Comparison of ENCODE assay signal across 8 mouse cellular contexts in the genomic region with DNA sequence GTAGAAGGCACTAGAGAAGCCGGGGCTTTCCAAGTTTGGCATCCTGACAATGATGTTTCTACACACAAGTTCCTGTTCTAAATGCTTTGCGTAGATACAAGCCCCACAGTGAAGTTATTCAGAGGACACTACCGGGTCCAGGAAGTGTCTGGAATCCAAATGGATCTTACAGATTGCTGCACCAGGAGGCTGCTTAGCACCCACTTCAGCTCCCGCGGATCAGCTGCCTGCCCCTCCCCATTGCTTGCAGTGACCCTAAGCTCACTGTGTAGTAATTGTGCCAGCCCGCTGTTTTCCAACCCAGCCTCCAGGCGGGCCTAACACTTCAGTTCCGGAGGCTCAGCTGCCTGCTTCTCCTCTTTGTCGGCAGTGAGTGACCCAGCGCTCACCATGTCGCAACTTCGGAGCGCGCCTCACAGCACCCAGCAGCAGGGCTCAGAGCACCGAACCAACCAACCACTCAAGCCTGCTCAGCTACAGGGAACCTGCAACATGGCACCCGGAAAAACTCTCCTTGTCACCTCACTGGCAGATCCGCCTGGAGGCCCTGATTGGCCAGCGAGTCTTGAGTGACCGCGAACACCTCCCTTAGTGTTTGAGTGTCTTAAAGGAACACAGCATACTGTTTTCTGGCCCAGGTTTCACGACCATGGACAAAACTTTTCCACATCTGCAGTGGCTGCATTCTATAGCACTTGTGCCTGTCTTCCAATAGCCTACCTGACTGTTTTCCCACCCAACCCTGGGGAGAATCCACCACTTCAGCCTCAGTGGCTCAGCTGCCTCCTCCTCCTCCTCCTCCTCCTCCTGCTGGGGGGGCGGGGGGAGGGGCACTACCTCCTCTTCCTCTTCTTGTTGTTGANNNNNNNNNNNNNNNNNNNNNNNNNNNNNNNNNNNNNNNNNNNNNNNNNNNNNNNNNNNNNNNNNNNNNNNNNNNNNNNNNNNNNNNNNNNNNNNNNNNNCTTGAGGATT. TPM values are rescaled to one million over a fixed set of nuclear protein-coding genes. Genes with fewer than 3 reads are reported as not detected.
DNase-seq lines count a peak whose midpoint lies in the region; ATAC-seq lines count a peak whose summit lies in the region.

TSS of gene 2010315B03Rik (minus strand) at position 526 of the 972 bp plus-strand sequence.

- H3K9me3 ChIP-seq in hindbrain, embryonic 15.5 days = 0 out of 2 replicates have a peak, but pooled peaks cover 2% of the 10 kb centered on the region

- 2% methylated on average over 21 of the region's 22 CpGs for WGBS in hindbrain, embryonic 15.5 days

- H3K36me3 ChIP-seq in hindbrain, embryonic 15.5 days = no peaks in the 10 kb centered on the region

- H3K27me3 ChIP-seq in hindbrain, embryonic 15.5 days = no peaks in the 10 kb centered on the region

- H3K9ac ChIP-seq in hindbrain, embryonic 15.5 days = peak within 1 kb of the TSS; percentile 68

- ATAC-seq in hindbrain, embryonic 15.5 days (ENCODE audit: low FRiP score, low read depth) = peak; percentile 100

- H3K4me2 ChIP-seq in hindbrain, embryonic 15.5 days = peak within 1 kb of the TSS; percentile 60

- peak within 1 kb of the TSS; percentile 85 for H3K4me3 ChIP-seq in hindbrain, embryonic 15.5 days

- peaks cover 6% of the 10 kb centered on the region for H3K4me1 ChIP-seq in hindbrain, embryonic 15.5 days (replicated peaks)

- peak within 1 kb of the TSS; percentile 94 for H3K27ac ChIP-seq in hindbrain, embryonic 15.5 days (replicated peaks)

- DNase-seq in T-cell, adult 2 months (ENCODE audit: low spot score) = peak; percentile 90
- DNase-seq in cerebellum, postnatal 36 days = peak; percentile 83 to 84
- DNase-seq in frontal cortex, postnatal 36 days (ENCODE audit: low spot score in 2 of 2) = peak; percentile 88 to 93
- DNase-seq in left cerebral cortex, adult 11 months (ENCODE audit: low spot score) = peak; percentile 83
- DNase-seq in lung, postnatal 4 days = peak; percentile 90 to 93
- peak; percentile 70 for DNase-seq in retina, postnatal 7 days (ENCODE audit: low read depth, low spot score)
- peak; percentile 76 for DNase-seq in urinary bladder, adult 2 months (ENCODE audit: low spot score)

RNA-seq across cellular contexts. Expression of gene 2010315B03Rik, which starts in this region (rescaled TPM):
- 12.0 and 14.3 TPM in 2 replicates for polyA plus RNA-seq in hindbrain, embryonic 15.5 days (2015; fragmentation: Nextera tagmentation; extraction: Ambion mirVana)
- polyA plus RNA-seq in urinary bladder, adult 2 months (2012; rRNA removed) = 21.6 and 30.0 TPM in 2 replicates

Comparison
In these comparisons a context has a peak if more than half of its experiments do, and no peak if none do; other contexts are left out.
1. Peak in every context shown above with its lines: DNase-seq, ATAC-seq, H3K4me3 ChIP-seq and H3K27ac ChIP-seq.